Mouse (Mus musculus) brain, embryonic 14.5 days (tissue): ENCODE results near the gene Dido1. TPM values are rescaled to one million over a fixed set of nuclear protein-coding genes. Genes with fewer than 3 reads are reported as not detected.

Source experiments
- DNase-seq: peaks from one replicate; pipeline ENCODE4 v3.0.0-alpha.2; 2011; ENCODE audit warnings: low read depth
- CTCF ChIP-seq: fragments of 200-500 bp; IDR thresholded peaks from 2 replicates; pipeline ENCODE4 v1.5.1; 2012; ENCODE audit warnings: inconsistent platforms, mild to moderate bottlenecking, moderate library complexity, borderline replicate concordance; ENCODE audit not compliant: insufficient read depth, insufficient read length; ENCODE audit errors: extremely low read depth
- POLR2A ChIP-seq: fragments of 200-500 bp; IDR thresholded peaks from 2 replicates; pipeline ENCODE4 v1.6.1; 2012; ENCODE audit warnings: mild to moderate bottlenecking, inconsistent platforms, borderline replicate concordance; ENCODE audit not compliant: poor library complexity, insufficient read depth, insufficient read length, severe bottlenecking; ENCODE audit errors: extremely low read depth
- polyA plus RNA-seq: library from polyadenylated mRNA; depleted of rRNA; stranded (reverse); fragments of >200 nt; gene quantifications from 2 replicates; pipeline ENCODE4 v1.2.3, GENCODE M21; 2012

Dido1 gene
- polyA plus RNA-seq, 1 experiment: 31.0 TPM

DNA sequence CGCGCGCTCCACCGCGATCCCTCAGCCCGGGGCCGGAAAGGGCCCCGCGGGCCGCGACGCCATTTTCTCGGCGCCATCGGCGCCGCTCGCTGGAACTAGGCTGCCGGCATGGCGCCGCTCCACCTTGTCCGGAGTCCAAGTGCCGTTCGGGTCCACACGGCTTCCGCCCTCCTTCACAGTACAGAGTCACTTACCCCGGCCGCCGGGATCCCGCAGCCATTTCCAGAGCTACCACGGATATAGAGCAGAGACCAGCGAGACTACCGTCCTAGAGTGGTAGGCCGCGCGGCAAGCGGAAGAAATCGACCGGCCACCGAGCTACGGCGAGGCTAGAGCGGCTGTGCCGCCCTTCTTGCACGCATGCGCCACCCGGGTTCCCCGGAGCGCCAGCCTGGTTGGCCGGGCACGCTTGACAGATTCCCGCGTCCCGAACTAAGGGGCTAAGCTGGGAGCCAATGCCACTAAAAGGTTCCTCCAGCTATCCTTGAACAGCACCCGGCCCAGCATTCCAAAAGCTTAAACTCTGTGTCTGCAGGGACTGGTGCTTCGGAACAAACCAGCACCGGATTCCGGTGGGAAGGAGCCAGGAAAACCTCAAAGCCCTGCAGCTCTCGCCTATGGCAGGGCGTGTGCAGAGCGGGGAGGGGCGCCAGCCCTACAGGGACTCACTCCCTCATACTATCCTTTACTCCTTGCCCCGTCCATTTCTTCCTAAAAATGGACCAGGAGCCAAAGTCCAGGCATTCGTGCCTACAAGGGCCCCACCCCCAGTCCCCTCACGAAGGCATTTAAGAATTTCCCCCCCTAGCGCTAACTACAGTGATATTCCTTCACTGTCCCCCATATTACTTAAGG is 7.8 kb downstream of the Dido1 start:
- peak; percentile 98 for DNase-seq
- TF ChIP-seq POLR2A (peak; percentile 61; the same call in 1 of the 2 replicates), CTCF (no peak)

DNA sequence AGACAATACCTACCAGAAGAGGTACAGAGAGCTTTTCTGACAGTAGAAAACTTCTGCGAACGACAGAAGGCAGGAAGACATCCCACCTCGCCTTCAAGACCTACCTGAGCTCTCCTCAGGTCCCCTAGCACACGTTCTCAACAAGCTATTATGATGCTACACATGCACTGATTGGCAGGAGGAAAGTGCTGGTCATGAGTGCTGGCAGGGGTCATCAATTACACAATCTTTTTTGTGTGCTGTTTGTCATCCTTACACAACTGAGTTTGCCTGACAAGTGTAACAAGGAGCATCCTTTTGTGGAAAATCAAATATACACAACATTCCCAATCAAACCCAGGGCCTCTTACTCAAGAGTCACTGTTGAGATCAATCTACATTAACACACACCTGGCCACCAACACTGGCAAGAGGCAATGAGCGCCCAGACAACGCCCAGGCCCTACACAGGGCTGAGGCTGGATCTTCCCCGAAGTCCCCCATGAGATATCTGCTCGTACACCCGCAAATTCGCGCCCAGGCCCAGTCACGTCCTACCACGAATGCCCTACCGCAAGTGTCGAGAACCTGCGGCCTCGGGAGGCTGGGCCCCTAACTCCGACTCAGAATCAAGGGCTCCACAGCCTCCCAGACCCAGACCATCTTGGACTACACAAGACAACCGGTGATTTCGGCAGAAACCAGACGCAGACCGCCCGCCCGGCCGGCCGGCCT is 8.6 kb downstream of the Dido1 start:
- TF ChIP-seq POLR2A (no peak), CTCF (no peak)
- DNase-seq: no peak

DNA sequence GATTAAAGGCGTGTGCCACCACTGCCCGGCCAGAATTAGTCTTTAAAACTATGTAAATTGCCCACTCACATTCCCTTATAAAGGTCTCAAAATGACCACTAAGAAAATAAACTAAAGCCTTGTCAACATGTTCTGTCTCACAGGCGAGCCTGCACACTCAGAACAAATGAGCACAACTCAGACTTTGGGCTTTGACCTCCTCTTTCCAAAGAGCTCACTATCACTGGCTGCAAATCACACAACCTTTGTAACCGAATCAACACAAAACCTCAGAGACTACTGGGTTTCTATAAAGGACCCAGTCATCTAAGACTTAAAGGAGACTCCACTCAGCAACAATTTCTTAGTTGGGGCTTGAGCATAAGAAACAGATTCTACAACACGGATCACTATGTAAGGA is 9.3 kb downstream of the Dido1 start:
- DNase-seq: no peak
- TF ChIP-seq CTCF (no peak), POLR2A (no peak)

DNA sequence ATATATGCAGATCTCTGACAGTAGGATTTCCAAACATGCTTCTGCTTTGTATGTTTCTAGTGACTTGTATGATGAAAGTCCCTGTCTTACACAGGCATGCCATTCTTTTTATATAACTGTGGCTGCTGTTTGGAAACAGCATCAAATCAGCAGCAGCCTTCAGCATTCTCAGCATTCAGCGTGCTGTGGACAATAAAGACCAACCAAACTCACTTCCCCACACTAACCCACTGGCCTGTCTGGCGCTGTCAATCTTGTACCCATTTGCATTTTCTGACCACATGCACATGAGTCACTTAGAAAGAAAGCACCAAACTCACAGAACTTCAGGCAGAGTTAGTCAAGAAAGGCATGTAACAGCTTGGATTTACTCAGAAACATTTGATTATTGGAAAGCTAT is 14.6 kb downstream of the Dido1 start:
- peak; percentile 13 for DNase-seq
- TF ChIP-seq POLR2A: no peak
- TF ChIP-seq CTCF: no peak

DNA sequence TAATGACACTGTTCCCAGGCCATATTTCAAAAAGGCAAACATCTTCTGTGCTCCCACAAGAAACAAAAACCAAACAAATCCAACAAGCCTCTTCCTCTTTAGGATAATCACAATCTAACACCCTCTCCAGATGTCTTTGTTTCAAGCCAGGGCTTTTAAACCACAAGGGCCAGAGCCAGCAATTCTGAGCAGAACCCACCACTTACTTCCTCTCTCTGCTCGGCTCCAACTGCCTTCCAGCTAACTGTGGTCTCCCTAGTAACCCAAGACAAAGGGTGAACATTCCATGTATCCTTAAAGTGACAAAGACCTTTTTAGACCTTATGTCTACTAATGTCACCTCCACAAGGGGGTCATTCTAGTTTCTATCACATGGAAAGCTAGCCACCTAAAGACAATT is 17.2 kb downstream of the Dido1 start:
- DNase-seq: peak; percentile 73
- no peak for TF ChIP-seq POLR2A
- TF ChIP-seq CTCF: no peak

DNA sequence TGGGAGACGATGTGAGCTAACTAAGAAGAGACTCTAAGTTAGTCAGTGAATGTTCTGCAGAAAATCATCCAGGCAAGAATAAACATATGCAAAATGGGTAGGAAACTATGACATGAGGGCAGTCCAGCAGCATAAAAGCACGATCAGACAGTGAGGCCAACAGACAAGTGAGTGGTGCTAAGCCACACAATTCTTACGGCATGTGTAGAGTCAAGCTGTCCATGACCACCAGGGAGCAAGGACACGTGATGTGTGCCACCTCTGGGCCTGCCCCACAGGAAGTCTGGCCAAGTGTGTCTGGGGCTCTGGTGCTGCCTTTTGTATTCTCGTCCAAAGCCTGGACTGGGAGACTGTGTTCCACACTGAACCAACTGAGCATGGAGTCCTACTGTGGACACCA is 20.0 kb downstream of the Dido1 start:
- DNase-seq: no peak
- TF ChIP-seq POLR2A (no peak), CTCF (no peak)

DNA sequence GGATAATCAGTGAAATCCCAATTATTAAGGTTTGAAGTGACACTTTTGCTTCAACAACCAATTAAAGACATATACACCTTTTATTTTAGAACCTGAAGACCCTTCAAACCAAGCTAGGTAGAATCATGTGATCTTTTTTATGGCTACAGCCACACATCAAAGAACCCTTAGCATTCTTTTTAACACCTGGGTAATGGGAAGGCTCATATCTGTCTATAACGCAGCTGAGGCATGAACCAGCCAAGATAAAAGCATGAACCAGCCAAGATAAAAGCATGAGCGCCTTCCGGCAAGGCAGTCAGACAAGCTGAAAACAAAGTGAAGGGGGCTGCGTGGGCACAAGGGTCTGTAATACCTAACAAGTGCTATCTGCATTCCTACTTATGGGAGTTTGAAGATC is 25.8 kb downstream of the Dido1 start:
- TF ChIP-seq POLR2A (no peak), CTCF (no peak)
- DNase-seq: no peak

DNA sequence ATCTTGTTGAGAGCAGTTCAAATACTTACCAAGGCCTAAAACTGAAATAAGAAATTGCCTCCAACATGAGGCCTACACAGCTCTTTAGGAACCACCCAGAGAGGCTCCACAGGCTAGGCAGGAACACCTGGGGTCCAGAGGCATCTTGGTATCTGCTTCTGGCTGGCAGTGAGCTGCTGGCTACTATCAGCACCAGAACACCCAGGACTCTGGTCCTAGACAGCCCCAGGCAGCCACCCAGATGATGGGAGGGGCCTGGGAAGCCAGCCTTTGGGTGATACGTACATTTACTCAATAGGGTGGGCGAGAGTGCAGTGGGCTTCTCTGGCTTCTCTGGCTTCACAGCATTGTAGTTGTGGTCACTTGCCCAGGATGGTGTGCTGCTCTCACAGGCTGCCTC is 26.3 kb downstream of the Dido1 start:
- TF ChIP-seq POLR2A (no peak), CTCF (no peak)
- no peak for DNase-seq

DNA sequence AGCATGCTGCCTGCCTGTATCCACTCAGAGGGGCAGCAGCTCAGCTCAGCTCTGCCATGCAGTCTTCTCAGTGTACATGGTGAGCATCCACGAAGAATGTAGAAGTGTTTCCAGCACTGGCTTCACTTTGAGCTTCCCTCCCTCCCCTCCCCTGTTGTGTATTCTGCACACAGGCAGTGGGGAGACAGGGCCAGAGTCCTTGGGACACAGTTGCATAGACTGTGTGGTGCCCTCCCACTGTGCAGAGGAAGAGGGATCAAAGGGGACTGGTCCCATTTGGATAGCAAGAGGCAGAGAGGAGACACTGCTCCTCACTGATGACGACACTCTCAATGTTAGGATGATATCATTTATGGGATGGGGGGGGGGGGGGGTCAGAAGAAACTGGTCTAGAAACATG is 28.6 kb downstream of the Dido1 start:
- TF ChIP-seq CTCF: no peak
- no peak for TF ChIP-seq POLR2A
- no peak for DNase-seq

DNA sequence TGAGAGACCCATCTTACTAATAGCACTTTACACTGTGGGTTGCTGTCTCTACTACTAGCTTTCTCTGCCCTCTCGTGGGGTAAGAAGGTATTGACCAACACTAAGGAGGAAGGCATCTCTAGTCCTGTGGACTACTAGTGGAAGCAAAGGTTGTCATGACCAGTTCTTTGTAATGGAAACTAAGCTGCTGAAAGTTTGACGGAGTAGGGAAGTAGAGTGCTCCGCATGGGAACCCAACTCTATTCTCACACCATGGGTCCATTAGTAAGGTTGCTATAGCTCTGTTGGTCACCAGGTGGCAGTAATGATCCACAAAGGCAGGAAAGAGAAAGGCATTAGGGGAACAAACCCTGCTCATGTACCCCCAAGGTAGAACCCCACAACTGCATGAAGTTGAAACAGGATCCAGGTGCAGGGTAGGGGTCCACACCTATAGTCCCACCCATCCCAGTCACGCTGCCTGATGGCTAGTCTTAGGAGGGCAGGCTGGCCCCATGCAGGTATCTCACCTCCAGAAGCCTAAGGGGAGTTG is 31.1 kb downstream of the Dido1 start:
- TF ChIP-seq POLR2A (no peak), CTCF (peak; percentile 70; the same call in 1 of the 2 replicates)

DNA sequence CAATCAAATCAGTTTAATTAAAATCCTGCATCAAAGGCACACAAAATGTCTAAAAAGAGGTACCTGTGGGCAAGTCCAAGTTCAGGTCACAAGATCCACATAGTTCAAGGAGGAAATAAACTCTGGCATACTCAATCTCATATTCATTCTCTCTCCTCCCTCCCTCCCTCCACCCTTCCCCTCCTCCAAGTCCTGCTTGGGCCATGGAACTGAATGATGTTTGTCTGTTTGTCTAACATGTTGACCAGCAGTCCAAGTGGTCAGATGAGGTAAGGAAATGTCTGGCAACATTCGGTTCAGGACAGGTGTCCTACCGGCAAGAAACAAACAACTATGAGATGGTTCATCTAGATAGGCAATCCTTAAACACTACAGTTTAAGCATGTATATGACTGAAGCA is 33.1 kb downstream of the Dido1 start:
- no peak for DNase-seq
- TF ChIP-seq CTCF: no peak
- no peak for TF ChIP-seq POLR2A

More for the DNA sequence above, 31.1 kb downstream of the Dido1 start:
- peak; percentile 73 for DNase-seq

DNA sequence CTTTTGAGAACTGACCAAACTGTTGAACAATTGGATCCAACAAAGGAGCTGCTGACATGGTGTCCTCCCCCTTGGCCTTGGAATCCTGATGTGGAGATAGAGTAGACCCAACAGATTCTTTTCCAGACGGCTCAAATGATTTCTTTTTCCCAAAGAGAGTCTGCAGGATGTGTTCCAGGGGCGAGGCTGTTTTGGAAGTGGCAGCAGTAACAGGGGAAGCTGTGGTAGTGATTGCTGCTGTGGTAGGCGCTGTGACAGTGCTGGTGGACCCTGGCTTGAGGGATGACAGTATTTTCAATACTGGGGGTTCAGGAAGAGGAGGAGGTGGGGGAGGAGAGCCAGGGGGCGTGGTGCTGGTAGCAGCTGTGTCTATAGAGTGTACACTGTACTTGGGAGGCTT is 47.8 kb downstream of the Dido1 start:
- no peak for DNase-seq
- no peak for TF ChIP-seq POLR2A
- no peak for TF ChIP-seq CTCF

DNA sequence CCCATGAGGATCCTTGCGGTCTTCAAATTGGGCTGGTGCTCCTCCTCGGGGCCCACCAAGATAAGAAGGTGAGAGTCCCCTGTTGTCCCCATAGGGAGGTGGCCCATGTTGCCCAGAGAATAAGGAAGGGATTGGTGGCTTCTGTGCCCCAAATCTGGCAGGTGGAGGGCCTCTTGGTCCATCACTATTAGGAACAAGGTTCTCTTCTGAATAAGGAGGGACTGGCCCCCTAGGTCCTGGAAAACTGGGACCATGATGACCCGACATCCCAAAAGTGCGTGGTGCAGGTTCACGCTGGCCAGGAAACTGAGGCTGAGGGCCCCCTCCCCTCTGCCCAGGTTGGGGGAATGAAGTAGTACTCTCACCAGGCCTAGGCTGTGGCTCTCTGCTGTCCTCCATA is 49.3 kb downstream of the Dido1 start:
- DNase-seq: no peak
- TF ChIP-seq CTCF (no peak), POLR2A (no peak)

DNA sequence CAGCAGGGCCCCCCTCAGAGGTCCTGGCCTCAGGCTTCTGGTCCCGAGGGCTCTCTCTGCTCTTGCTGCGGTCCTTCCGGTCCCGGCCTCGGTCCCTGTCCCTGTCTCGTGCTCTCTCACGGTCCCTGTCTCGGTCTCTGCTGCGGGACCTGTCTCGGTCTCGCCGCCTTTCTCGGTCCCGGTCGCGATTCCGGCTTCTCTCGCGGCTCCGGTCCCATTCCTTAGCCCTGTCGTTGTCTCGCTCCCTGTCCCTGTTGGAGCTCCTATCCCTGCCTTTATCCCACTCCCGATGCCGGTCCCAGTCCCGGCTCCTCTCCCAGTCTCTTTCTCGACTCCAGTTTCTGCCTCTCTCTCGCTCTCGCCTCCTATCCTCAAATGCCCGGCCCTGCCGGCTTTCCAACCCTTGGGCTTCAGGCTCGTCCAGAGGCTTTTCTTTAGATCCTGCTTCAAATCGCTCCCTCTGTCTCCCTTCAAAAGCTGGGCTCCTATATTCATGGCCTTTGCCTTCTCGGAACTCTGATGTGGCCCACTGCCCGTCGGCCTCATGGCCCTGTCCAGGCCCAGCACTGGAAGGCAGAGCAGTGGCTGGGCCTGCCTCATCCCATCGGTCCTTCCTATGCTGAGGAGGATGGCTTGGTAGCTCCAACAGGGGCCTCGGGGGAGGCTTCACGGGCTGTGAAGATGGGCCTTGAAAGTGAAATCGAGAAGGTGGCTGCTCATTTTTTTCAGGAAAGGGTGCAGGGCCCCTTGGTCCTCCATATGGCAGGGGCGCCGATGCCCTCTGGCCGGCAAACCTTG is 50.2 kb downstream of the Dido1 start:
- peak; percentile 9 for DNase-seq

More for the DNA sequence above, 50.2 kb downstream of the Dido1 start:
- no peak for TF ChIP-seq CTCF
- no peak for TF ChIP-seq POLR2A
